Comparison of ENCODE assay signal across 18 mouse cellular contexts in the genomic region with DNA sequence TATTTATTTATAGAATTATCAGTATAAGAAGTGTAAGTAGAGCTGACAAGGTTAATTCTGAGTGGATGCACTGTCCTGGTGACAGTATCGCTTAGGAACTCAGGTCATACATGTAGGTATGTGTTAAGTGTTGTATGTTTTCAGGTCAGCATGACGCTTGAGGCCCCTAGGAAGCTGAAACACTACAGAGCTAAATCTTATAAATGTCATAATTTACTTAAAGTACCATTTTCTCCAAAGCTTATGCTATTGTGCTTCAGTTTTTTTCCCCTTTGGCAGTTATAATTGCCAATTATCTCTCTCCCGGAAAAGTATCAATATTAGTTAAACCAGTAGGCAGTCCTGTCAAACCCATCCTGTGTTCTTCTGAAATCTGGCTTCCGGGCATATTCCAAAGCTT.
"Had no signal": no experiment of that assay in that cellular context is flagged by ENCODE, and none has a peak within 500 bp of the region (broad histone marks: within the 10 kb centered on the region; RNA-seq: fewer than 3 reads in every experiment).

No protein-coding gene starts in this region.

- H3K4me3 ChIP-seq: liver, embryonic 12.5 days; midbrain, embryonic 12.5 days; myocyte; neural tube, embryonic 13.5 days; neural tube, embryonic 15.5 days had no signal

- H3K27ac ChIP-seq: liver, embryonic 12.5 days; liver, embryonic 14.5 days; neural tube, embryonic 13.5 days; neural tube, embryonic 15.5 days had no signal

- DNase-seq: lung, adult 18-20 months; lung, postnatal 10 days; lung, postnatal 4 days; right cerebral cortex, adult 18-20 months; right cerebral cortex, postnatal 25 days; right cerebral cortex, postnatal 4 days; spleen, adult 18-20 months; thymus, adult 18-20 months; thymus, postnatal 14 days; thymus, postnatal 36 days had no signal

- ATAC-seq: liver, embryonic 12.5 days; midbrain, embryonic 16.5 days had no signal

- H3K4me1 ChIP-seq: liver, embryonic 12.5 days had no signal

- H3K9me3 ChIP-seq: liver, embryonic 12.5 days; midbrain, embryonic 12.5 days; neural tube, embryonic 13.5 days; neural tube, embryonic 15.5 days had no signal

- H3K36me3 ChIP-seq: liver, embryonic 12.5 days; midbrain, embryonic 12.5 days; neural tube, embryonic 13.5 days; neural tube, embryonic 15.5 days had no signal

- H3K4me2 ChIP-seq: liver, embryonic 12.5 days; lung, embryonic 14.5 days; midbrain, embryonic 12.5 days; neural tube, embryonic 13.5 days; neural tube, embryonic 15.5 days had no signal

- H3K9ac ChIP-seq: liver, embryonic 12.5 days; liver, embryonic 14.5 days; lung, embryonic 14.5 days; midbrain, embryonic 12.5 days; neural tube, embryonic 13.5 days; neural tube, embryonic 15.5 days had no signal

- H3K27me3 ChIP-seq: liver, embryonic 12.5 days; midbrain, embryonic 12.5 days; neural tube, embryonic 13.5 days; neural tube, embryonic 15.5 days had no signal
